Mouse (Mus musculus): Measurements from ENCODE around the gene Dnah6.

DNA sequence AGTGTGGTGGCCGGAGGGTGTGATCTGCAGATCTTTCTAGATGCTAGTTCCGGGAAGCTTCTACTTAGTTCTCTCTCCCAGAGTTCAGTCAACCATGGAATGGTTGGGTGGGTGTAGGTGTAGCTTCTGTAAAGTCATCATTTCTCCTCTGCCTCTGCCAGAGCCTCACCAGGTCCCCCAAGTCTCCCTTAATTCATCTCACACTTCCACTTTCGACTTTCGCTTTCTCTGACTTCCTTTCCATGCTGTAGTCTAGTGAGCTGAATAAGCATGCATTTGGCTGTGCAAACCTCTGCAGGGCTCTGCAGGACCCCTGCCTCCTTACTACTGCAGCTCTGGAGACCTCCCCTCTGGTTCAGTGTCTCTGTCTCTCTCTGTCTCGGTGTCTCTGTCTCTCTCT is 231.2 kb downstream of the Dnah6 start:
- TF ChIP-seq CTCF (IDR thresholded peaks at IDR 0.05; ENCODE audit: low read depth) (no peak), EP300 (optimal IDR thresholded peaks at IDR 0.05) (no peak)
